Comparison of ENCODE assay signal across 8 mouse cellular contexts in genomic region chrX:135091074-135091473, GRCm38 (mm10).
DNase-seq lines count a peak whose midpoint lies in the region; ATAC-seq and TF ChIP-seq lines count a peak whose summit lies in the region.
"Not testable (repeated sequence)": the region's sequence is repeated elsewhere in the genome, so short reads cannot be mapped to it uniquely, and the experiment has no call there.

No protein-coding gene starts in this region.

- TF ChIP-seq EP300 in CH12.LX (IDR thresholded peaks at IDR 0.05; ENCODE audit: low read length); liver, postnatal 0 days (IDR thresholded peaks at IDR 0.05; ENCODE audit: low read depth): not testable (repeated sequence)

- TF ChIP-seq RAD21 in CH12.LX (IDR thresholded peaks at IDR 0.05; ENCODE audit: low read depth, low read length): peak; percentile 54

- not testable (repeated sequence) for TF ChIP-seq POLR2A in CH12.LX (IDR thresholded peaks at IDR 0.05; ENCODE audit: low read depth, low read length)

- 15% methylated on average over 2 of the region's 3 CpGs for WGBS in forebrain, embryonic 14.5 days
- WGBS in liver, postnatal 0 days (ENCODE audit: insufficient replicate concordance): 10% methylated on average over 1 of the region's 3 CpGs
- 9% methylated on average over 2 of the region's 3 CpGs for WGBS in neural tube, embryonic 13.5 days

- H3K36me3 ChIP-seq in CH12.LX (replicated peaks in 1 of 2; ENCODE audit: control insufficient read depth in 1 of 2, insufficient read depth in 1 of 2, low read length in 1 of 2); forebrain, embryonic 14.5 days (ENCODE audit: control insufficient read depth, insufficient read depth, low read length); liver, postnatal 0 days (replicated peaks; ENCODE audit: insufficient read depth, low read length); neural tube, embryonic 13.5 days: not testable (repeated sequence)

- dilution Hi-C loops in CH12.LX (cut with MboI; ENCODE audit: extremely low pct_ligation_motif_present, extremely low pct_unique_long_range_greater_than_20kb, low sequenced_read_pairs): not testable (repeated sequence)

- not testable (repeated sequence) for H3K4me3 ChIP-seq in CH12.LX (replicated peaks in 1 of 3; ENCODE audit: low read depth in 2 of 3, low read length in 2 of 3, poor library complexity in 1 of 3); forebrain, embryonic 14.5 days (ENCODE audit: low read depth, low read length); liver, postnatal 0 days (ENCODE audit: low read depth, low read length); neural tube, embryonic 13.5 days

- in situ Hi-C loops in CH12.LX (cut with MboI; ENCODE audit: low pct_ligation_motif_present, low pct_unique_long_range_greater_than_20kb, low sequenced_read_pairs): not testable (repeated sequence)

- not testable (repeated sequence) for H3K79me2 ChIP-seq in CH12.LX (replicated peaks; ENCODE audit: control insufficient read depth, extremely low read depth, insufficient read depth, poor library complexity, severe bottlenecking)

- not testable (repeated sequence) for H3K27ac ChIP-seq in CH12.LX (ENCODE audit: insufficient read depth, low read depth); forebrain, embryonic 14.5 days (ENCODE audit: low read depth, low read length); liver, postnatal 0 days (ENCODE audit: low read depth); neural tube, embryonic 13.5 days (replicated peaks)

- not testable (repeated sequence) for H3K9me3 ChIP-seq in CH12.LX (replicated peaks; ENCODE audit: low read length); forebrain, embryonic 14.5 days (replicated peaks; ENCODE audit: control insufficient read depth, low read length); liver, postnatal 0 days (ENCODE audit: low read length); neural tube, embryonic 13.5 days

- H3K4me1 ChIP-seq in CH12.LX (ENCODE audit: control insufficient read depth in 1 of 2, insufficient read depth in 2 of 2); forebrain, embryonic 14.5 days (ENCODE audit: control insufficient read depth, insufficient read depth, low read length); liver, postnatal 0 days (ENCODE audit: insufficient read depth); neural tube, embryonic 13.5 days (replicated peaks): not testable (repeated sequence)

- not testable (repeated sequence) for H3K4me2 ChIP-seq in CH12.LX (ENCODE audit: insufficient read depth, low read depth, poor library complexity, severe bottlenecking); forebrain, embryonic 14.5 days (ENCODE audit: low read length); liver, postnatal 0 days (ENCODE audit: low read depth, low read length); neural tube, embryonic 13.5 days

- peak; percentile 39 to 58; a peak in 3 of 4 replicates for TF ChIP-seq CTCF in CH12.LX (conservative IDR thresholded peaks at IDR 0.05 in 1 of 2, IDR thresholded peaks at IDR 0.05 in 1 of 2; ENCODE audit: low read depth in 2 of 2, low read length in 2 of 2)
- TF ChIP-seq CTCF in liver, postnatal 0 days (IDR thresholded peaks at IDR 0.05; ENCODE audit: low read depth): peak; percentile 77

- peak; percentile 75; the same call in 1 of the 2 replicates for ATAC-seq in forebrain, embryonic 14.5 days
- ATAC-seq in liver, postnatal 0 days: peak; percentile 59; the same call in 1 of the 2 replicates
- peak; percentile 53; the same call in 1 of the 2 replicates for ATAC-seq in neural tube, embryonic 13.5 days (ENCODE audit: low read depth)

- not testable (repeated sequence) for H3K9ac ChIP-seq in CH12.LX (ENCODE audit: insufficient read depth, low read depth); forebrain, embryonic 14.5 days (ENCODE audit: low read length); liver, postnatal 0 days (replicated peaks); neural tube, embryonic 13.5 days

- DNase-seq in CH12.LX (ENCODE audit: extremely low read depth): peak; percentile 41
- peak; percentile 9 for DNase-seq in c-Kit-positive CD71-positive TER-119-negative erythroid progenitor cells, embryonic 14.5 days (ENCODE audit: low read depth)
- peak; percentile 40 for DNase-seq in forebrain, embryonic 14.5 days (ENCODE audit: low spot score)
- peak; percentile 78 for DNase-seq in heart, postnatal 4 days
- peak; percentile 44 to 76 for DNase-seq in kidney, postnatal 36 days
- peak; percentile 52 for DNase-seq in liver, postnatal 0 days
- DNase-seq in testis, postnatal 10 days (ENCODE audit: low spot score): peak; percentile 78

- H3K27me3 ChIP-seq in CH12.LX (replicated peaks); forebrain, embryonic 14.5 days (replicated peaks; ENCODE audit: control insufficient read depth, insufficient read depth, low read length); liver, postnatal 0 days (ENCODE audit: insufficient read depth, low read length); neural tube, embryonic 13.5 days: not testable (repeated sequence)

TF ChIP-seq in CH12.LX, 34 proteins besides CTCF, POLR2A, EP300 and RAD21:
- peak; percentile 42 for TF ChIP-seq SMC3 (IDR thresholded peaks at IDR 0.05; ENCODE audit: low read depth, low read length)

Comparison
In these comparisons a context has a peak if more than half of its experiments do, and no peak if none do; other contexts are left out.
1. DNase-seq: peak in every context shown above with its lines; median percentile 78 in heart, postnatal 4 days; 78 in testis, postnatal 10 days; 60 in kidney, postnatal 36 days; 52 in liver, postnatal 0 days; 41 in CH12.LX; 40 in forebrain, embryonic 14.5 days; 9 in c-Kit-positive CD71-positive TER-119-negative erythroid progenitor cells, embryonic 14.5 days.